Mouse (Mus musculus): Measurements from ENCODE around the gene Yipf6. TPM values are rescaled to one million over a fixed set of nuclear protein-coding genes. Genes with fewer than 3 reads are reported as not detected.
"Not testable (repeated sequence)": the region's sequence is repeated elsewhere in the genome, so short reads cannot be mapped to it uniquely, and the experiment has no call there.

Gene Yipf6
- polyA plus RNA-seq, 1 experiment from 2014 or later = 28.5 TPM

GRCm38 (mm10) chrX:98959050-98959449, 22.9 kb downstream of the Yipf6 start:
- no peak overlapping the region for H3K4me3 ChIP-seq (replicated peaks)
- no peaks in the 10 kb centered on the region for H3K27me3 ChIP-seq (replicated peaks)
- no peak for ATAC-seq (ENCODE audit: insufficient read depth, low FRiP score, low read depth)
- no peak overlapping the region for H3K4me2 ChIP-seq
- H3K9ac ChIP-seq = no peak overlapping the region
- H3K36me3 ChIP-seq = no peaks in the 10 kb centered on the region
- H3K9me3 ChIP-seq = no peaks in the 10 kb centered on the region
- H3K27ac ChIP-seq = no peak overlapping the region
- no peaks in the 10 kb centered on the region for H3K4me1 ChIP-seq
- WGBS = 66% methylated on average over 4 of the region's 4 CpGs

- Histone ChIP-seq H3K27ac (no peak overlapping the region), H3K36me3 (no peaks in the 10 kb centered on the region), H3K4me3 (replicated peaks) (no peak overlapping the region), H3K9ac (no peak overlapping the region), H3K4me1 (no peaks in the 10 kb centered on the region), H3K9me3 (no peaks in the 10 kb centered on the region), H3K4me2 (no peak overlapping the region), H3K27me3 (replicated peaks) (no peaks in the 10 kb centered on the region)
- ATAC-seq (ENCODE audit: insufficient read depth, low FRiP score, low read depth) = no peak
Measured at GRCm38 (mm10) chrX:98963742-98964141, 27.6 kb downstream of the Yipf6 start.

- Histone ChIP-seq H3K4me3 (replicated peaks) (no peak overlapping the region), H3K27me3 (replicated peaks) (no peaks in the 10 kb centered on the region), H3K27ac (no peak overlapping the region), H3K36me3 (no peaks in the 10 kb centered on the region), H3K9me3 (no peaks in the 10 kb centered on the region), H3K4me2 (no peak overlapping the region), H3K9ac (no peak overlapping the region), H3K4me1 (no peaks in the 10 kb centered on the region)
- ATAC-seq (ENCODE audit: insufficient read depth, low FRiP score, low read depth) = no peak
Measured at GRCm38 (mm10) chrX:98964513-98964912, 28.4 kb downstream of the Yipf6 start.

DNA sequence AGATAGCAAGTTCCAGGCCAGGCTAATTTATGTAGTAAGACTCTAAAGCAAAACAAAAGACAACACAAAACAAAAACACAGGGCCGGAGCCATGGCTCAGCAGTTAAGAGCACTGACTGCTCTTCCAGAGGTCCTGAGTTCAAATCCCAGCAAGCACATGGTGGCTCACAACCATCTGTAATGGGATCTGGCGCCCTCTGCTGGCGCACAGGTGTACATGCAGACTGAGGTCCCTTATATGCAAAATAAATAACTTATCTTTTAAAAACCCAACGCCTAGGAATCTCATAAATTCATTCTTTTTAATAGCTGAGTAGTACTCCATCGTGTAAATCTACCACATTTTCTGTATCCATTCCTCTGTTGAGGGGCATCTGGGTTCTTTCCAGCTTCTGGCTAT, 50.5 kb downstream of the Yipf6 start:
- H3K27me3 ChIP-seq (replicated peaks); H3K9ac ChIP-seq; ATAC-seq (ENCODE audit: insufficient read depth, low FRiP score, low read depth); H3K9me3 ChIP-seq; H3K4me1 ChIP-seq; H3K27ac ChIP-seq; H3K4me3 ChIP-seq (replicated peaks); H3K4me2 ChIP-seq; H3K36me3 ChIP-seq: not testable (repeated sequence)
- WGBS = 51% methylated on average over 5 of the region's 5 CpGs

DNA sequence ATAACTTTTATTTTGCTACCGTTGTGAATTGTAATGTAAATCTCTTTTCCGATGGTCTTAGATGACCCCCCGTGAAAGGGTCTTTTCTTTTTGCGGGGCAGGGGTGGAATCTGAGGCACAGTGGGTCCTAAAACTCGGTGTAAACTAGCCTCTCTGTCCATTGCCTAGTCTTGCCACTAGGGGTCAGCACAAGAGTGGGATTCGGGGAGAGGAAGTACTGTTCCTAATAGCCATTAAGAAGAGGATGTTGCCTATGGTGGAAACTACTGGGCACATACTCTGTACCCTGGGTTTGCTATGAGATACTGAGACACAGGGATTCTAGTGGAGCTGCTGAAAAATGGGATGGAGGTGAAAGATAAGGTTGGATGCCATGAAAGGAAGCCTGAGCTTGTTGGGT, 53.5 kb downstream of the Yipf6 start:
- H3K4me3 ChIP-seq (replicated peaks) = no peak overlapping the region
- no peak for ATAC-seq (ENCODE audit: insufficient read depth, low FRiP score, low read depth)
- H3K27ac ChIP-seq = no peak overlapping the region
- WGBS = 47% methylated on average over 6 of the region's 6 CpGs
- H3K9ac ChIP-seq = no peak overlapping the region
- H3K4me1 ChIP-seq = no peaks in the 10 kb centered on the region
- no peaks in the 10 kb centered on the region for H3K9me3 ChIP-seq
- 0 out of 2 replicates have a peak, but pooled peaks cover 5% of the 10 kb centered on the region for H3K27me3 ChIP-seq (replicated peaks)
- H3K36me3 ChIP-seq = no peaks in the 10 kb centered on the region
- H3K4me2 ChIP-seq = no peak overlapping the region

Other genes with a start within 250 kb of the Yipf6 start
- 11.5 and 12.2 TPM in 2 replicates for gene Ophn1, start 45.3 kb upstream of the Yipf6 start, polyA plus RNA-seq (2015; fragmentation: Nextera tagmentation; extraction: Ambion mirVana)
- gene Stard8, start 66.9 kb downstream of the Yipf6 start, polyA plus RNA-seq (2015; fragmentation: Nextera tagmentation; extraction: Ambion mirVana) = 7.4 and 8.1 TPM in 2 replicates
- gene Efnb1, start 199.8 kb downstream of the Yipf6 start, polyA plus RNA-seq (2015; fragmentation: Nextera tagmentation; extraction: Ambion mirVana) = 32.1 and 34.6 TPM in 2 replicates

All from stomach, embryonic 15.5 days (tissue).